Mouse (Mus musculus) embryonic fibroblast, embryonic 13.5 days (primary cell): ENCODE data around the gene Cad.

ENCODE experiments used
- CTCF ChIP-seq: IDR thresholded peaks from 2 replicates; pipeline ENCODE4 v1.5.1; 2011; ENCODE audit warnings: mild to moderate bottlenecking, control low read depth, low read length, moderate library complexity, borderline replicate concordance; ENCODE audit not compliant: insufficient read depth
- POLR2A ChIP-seq: IDR thresholded peaks from 2 replicates; pipeline ENCODE4 v1.6.1; 2011; ENCODE audit warnings: low read depth, mild to moderate bottlenecking, control low read depth, low read length, moderate library complexity

DNA sequence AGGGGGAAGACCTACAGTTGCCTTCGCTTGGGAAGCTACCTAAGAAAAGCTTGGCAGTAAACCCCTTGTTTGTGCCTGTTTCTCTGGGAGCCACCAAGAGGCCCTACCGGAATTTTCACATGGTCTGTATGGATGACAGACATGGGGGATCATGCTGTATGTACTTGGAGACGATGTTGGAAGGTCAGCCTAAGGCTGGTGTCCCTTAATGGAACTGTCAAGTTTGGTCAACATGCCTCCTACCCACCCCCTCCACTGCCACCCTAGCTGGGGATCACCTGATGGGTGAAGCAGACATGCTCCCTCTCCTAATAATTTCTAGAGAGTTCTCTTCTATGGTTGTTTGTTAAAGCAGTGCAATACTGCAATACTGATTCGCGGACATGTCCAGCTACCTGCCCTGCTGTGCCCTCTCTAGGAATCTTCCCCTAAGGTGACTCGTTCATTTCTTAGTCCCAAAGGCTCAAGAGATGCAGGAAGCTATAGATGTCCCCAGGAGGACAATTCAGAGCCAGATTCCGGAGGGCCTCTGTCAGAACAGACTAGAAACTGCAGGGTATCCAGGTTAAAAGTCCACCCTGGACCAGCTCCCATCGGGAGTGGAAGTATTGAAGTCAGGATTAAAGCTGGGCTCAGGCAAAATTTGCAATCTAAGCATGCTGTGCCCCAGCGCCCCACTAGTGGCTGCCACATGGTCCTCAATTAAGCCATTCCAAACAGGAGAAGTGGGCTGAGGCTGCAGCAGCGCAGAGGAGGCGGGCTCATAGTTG is 41.3 kb downstream of the Cad start:
- TF ChIP-seq CTCF (no peak), POLR2A (no peak)
